Mouse (Mus musculus) lung, postnatal 36 days (tissue): Measurements from ENCODE around the gene Sh2b2.

Experiments used
- DNase-seq: peaks from one replicate; pipeline ENCODE4 v3.0.0; 2022; ENCODE audit warnings: mixed read lengths

Gene Sh2b2

GRCm38 (mm10) chr5:136179594-136179993, 66.8 kb downstream of the Sh2b2 start:
- DNase-seq: peak; percentile 35

GRCm38 (mm10) chr5:136173606-136174463, 72.5 kb downstream of the Sh2b2 start:
- DNase-seq: peak; percentile 95

GRCm38 (mm10) chr5:136172939-136173338, 73.4 kb downstream of the Sh2b2 start:
- no peak for DNase-seq

DNA sequence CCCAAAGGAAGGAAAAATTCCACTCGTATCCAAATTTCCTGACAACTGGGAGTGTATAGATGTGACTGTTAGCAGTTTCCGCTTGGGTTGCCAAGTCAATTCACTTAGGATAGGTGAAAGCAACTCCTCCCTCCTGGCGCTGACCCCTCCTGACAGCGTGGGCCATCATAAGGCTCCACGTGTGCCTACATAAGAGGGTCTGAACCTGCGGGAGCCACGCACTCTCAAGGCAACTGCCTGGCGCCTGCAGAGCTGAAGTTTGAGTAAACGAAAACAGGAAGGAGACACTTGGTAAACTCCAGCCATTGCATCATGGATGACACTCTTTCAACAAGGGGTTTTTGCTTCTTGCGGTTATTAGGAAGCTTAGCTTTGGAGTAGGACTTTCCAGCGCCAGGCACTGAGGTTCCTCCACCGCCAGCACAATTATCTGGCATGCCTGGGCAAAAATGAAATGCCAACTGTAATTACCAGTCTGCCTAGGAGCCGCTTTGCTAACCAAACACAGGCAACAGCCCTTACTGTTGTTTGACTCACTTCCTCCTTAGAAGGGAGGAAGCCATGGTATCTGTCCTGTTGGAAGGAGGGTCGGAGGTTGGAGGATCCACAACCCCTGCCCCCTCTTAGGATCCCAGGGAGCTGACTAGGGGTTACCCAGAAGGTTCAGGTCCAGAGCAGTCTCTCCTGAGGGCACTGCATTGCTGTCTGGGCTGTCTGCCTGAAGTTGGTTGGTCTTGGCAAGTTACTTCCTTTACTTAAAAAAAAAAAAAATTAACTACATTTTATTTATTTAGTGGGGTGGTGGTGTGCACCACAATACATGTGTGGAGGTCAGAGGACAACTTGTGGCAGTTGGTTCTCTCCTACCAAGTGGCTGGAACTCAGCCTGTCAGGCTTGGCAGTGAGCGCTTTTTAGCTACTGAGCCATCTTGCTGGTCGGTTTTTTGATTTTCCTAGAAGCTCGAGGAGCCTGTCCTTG, 74.7 kb downstream of the Sh2b2 start:
- peak; percentile 69 for DNase-seq

GRCm38 (mm10) chr5:136170512-136171362, 75.6 kb downstream of the Sh2b2 start, which contains the start of gene Orai2:
Orai2 (minus strand) TSS chr5:136170713.
- DNase-seq: peak; percentile 90

DNA sequence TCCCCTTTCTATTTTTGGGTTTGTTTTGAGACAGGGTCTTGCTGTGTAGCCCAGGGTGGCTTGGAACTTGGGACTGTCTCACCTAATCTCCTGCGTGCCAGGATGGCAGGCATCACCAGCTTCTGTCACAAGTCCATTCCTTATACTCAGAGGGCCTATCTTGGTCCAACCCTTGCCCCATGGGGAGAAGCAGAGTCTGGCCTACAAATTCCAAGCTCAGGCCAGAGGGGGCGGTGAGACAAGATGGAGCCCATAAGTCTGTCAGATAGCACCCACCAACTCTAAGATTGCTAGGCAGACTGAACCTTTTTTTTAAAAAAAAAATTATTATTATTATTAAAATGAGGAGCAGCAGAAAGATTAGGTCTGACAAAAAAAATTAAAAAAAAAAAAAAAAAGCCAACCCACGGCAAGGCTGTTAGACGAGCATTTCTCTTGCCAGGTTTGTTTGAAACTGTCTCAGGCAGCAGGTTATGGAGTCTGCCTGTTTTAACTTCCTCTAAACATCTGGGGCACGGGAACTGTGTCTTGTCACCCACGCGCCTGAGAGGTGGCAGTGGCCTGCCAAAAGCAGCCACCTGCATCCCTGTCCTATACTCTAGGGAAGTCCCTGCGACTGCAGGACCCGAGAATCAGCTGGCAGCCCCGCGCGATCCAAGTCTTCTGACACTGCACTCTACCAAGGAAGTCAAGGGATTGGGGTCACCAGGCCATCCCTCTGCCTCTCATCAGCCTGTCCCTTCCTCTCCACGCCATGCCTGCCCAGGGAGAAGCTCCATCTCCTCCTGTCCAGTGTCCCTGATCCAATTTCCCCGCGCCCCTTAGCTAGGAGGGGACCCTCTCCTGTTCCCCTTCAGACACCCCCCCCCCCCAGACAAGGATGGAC, 76.5 kb downstream of the Sh2b2 start:
- DNase-seq: peak; percentile 58
